Mouse (Mus musculus): Measurements from ENCODE around the gene E430018J23Rik. TPM values are rescaled to one million over a fixed set of nuclear protein-coding genes. Genes with fewer than 3 reads are reported as not detected.
"Not testable (repeated sequence)": the region's sequence is repeated elsewhere in the genome, so short reads cannot be mapped to it uniquely, and the experiment has no call there.

Gene E430018J23Rik
- polyA plus RNA-seq, 1 experiment, result 9.7 TPM

GRCm38 (mm10) chr7:127390306-127390705 lies 3.1 kb downstream of the E430018J23Rik start:
- TF ChIP-seq GATA1 (IDR thresholded peaks at IDR 0.05; ENCODE audit: low read length), result no peak

GRCm38 (mm10) chr7:127386641-127387392 lies 6.6 kb downstream of the E430018J23Rik start, which contains the start of gene 9130019O22Rik:
Gene 9130019O22Rik, minus strand, starts transcription at chr7:127387166.
- TF ChIP-seq GATA1 (IDR thresholded peaks at IDR 0.05; ENCODE audit: low read length), result no peak

- no peak for TF ChIP-seq GATA1 (IDR thresholded peaks at IDR 0.05; ENCODE audit: low read length)
Measured at GRCm38 (mm10) chr7:127378310-127378921, 15.0 kb downstream of the E430018J23Rik start.

GRCm38 (mm10) chr7:127375271-127376245 lies 17.9 kb downstream of the E430018J23Rik start, which contains the start of gene Zfp747:
Gene Zfp747, minus strand, starts transcription at chr7:127376050.
- TF ChIP-seq GATA1 (IDR thresholded peaks at IDR 0.05; ENCODE audit: low read length), result not testable (repeated sequence)

- TF ChIP-seq GATA1 (IDR thresholded peaks at IDR 0.05; ENCODE audit: low read length), result no peak
Measured at GRCm38 (mm10) chr7:127371213-127371612, 22.2 kb downstream of the E430018J23Rik start.

- TF ChIP-seq GATA1 (IDR thresholded peaks at IDR 0.05; ENCODE audit: low read length), result no peak
Measured at GRCm38 (mm10) chr7:127366249-127366648, 27.2 kb downstream of the E430018J23Rik start.

- no peak for TF ChIP-seq GATA1 (IDR thresholded peaks at IDR 0.05; ENCODE audit: low read length)
Measured at GRCm38 (mm10) chr7:127364166-127364565, 29.3 kb downstream of the E430018J23Rik start.

GRCm38 (mm10) chr7:127363475-127363921 lies 29.9 kb downstream of the E430018J23Rik start:
- TF ChIP-seq GATA1 (IDR thresholded peaks at IDR 0.05; ENCODE audit: low read length), result no peak

GRCm38 (mm10) chr7:127361449-127361848 lies 32.0 kb downstream of the E430018J23Rik start:
- no peak for TF ChIP-seq GATA1 (IDR thresholded peaks at IDR 0.05; ENCODE audit: low read length)

- TF ChIP-seq GATA1 (IDR thresholded peaks at IDR 0.05; ENCODE audit: low read length), result no peak
Measured at GRCm38 (mm10) chr7:127360265-127360664, 33.2 kb downstream of the E430018J23Rik start.

GRCm38 (mm10) chr7:127358472-127358871 lies 35.0 kb downstream of the E430018J23Rik start:
- TF ChIP-seq GATA1 (IDR thresholded peaks at IDR 0.05; ENCODE audit: low read length), result no peak

- TF ChIP-seq GATA1 (IDR thresholded peaks at IDR 0.05; ENCODE audit: low read length), result no peak
Measured at GRCm38 (mm10) chr7:127357871-127358270, 35.6 kb downstream of the E430018J23Rik start.

GRCm38 (mm10) chr7:127355796-127356195 lies 37.6 kb downstream of the E430018J23Rik start:
- TF ChIP-seq GATA1 (IDR thresholded peaks at IDR 0.05; ENCODE audit: low read length), result no peak

- no peak for TF ChIP-seq GATA1 (IDR thresholded peaks at IDR 0.05; ENCODE audit: low read length)
Measured at GRCm38 (mm10) chr7:127351230-127352004, 42.0 kb downstream of the E430018J23Rik start.

- no peak for TF ChIP-seq GATA1 (IDR thresholded peaks at IDR 0.05; ENCODE audit: low read length)
Measured at GRCm38 (mm10) chr7:127346676-127347075, 46.8 kb downstream of the E430018J23Rik start.
